Mouse (Mus musculus): ENCODE measurements around the gene Olfm3.

Olfm3 gene

DNA sequence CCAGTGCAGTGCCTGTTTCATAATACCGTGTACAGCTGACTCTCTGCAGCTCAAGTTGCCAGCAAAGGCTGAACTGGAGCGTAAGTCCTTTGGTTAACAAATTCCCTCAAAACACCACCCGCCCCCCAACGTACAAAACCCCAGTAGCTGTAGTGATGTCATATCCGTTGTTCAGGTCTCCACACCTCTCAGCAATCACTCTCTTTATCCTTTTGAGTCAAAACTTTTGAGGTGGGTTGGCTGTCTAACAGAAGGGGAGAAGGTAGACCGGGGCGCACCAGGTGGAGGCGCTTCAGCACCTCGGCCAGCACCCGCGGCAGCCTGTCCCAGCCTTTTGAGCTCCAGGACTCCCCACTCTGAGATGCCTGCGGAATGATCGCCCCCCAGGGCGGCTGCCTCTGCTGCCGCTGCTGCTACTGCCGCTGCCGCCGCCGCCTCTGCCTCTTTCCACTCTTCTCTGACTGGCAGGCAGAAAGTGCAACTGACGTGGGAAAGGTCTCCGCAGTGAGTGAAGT lies at the start of gene Olfm3:
Gene Olfm3 (plus strand): TSS at position 155 of the 515 bp plus-strand sequence.
- Histone ChIP-seq H3K27me3 (ENCODE audit: control insufficient read depth, insufficient read depth, low read length, poor library complexity, severe bottlenecking) (no peaks in the 10 kb centered on the region), H3K36me3 (ENCODE audit: control insufficient read depth, insufficient read depth, low read length, poor library complexity, severe bottlenecking) (no peaks in the 10 kb centered on the region)
- DNase-seq (ENCODE audit: low read depth, low spot score), result no peak

DNA sequence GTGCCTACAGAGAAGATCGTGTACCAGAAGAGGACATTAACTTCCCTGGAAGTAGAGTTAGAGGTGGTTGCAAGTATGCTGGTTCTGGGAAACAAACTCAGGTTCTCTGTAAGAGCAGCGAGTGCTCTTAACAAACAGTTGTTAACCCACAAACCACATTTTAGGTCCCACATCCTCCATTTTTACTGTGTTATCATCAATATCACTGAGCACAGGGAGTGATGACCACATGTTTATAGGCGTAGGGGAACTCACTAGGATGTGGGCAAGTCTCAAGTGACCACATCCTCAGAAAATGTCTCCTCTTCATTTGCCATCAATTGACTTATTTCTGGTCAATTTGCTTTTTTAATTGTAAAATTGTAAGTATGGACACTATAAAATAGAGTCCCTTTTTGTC lies 14.1 kb upstream of the Olfm3 start:
- DNase-seq (ENCODE audit: low read depth, low spot score), result no peak
- Histone ChIP-seq H3K27me3 (ENCODE audit: control insufficient read depth, insufficient read depth, low read length, poor library complexity, severe bottlenecking) (no peaks in the 10 kb centered on the region), H3K36me3 (ENCODE audit: control insufficient read depth, insufficient read depth, low read length, poor library complexity, severe bottlenecking) (no peaks in the 10 kb centered on the region)

DNA sequence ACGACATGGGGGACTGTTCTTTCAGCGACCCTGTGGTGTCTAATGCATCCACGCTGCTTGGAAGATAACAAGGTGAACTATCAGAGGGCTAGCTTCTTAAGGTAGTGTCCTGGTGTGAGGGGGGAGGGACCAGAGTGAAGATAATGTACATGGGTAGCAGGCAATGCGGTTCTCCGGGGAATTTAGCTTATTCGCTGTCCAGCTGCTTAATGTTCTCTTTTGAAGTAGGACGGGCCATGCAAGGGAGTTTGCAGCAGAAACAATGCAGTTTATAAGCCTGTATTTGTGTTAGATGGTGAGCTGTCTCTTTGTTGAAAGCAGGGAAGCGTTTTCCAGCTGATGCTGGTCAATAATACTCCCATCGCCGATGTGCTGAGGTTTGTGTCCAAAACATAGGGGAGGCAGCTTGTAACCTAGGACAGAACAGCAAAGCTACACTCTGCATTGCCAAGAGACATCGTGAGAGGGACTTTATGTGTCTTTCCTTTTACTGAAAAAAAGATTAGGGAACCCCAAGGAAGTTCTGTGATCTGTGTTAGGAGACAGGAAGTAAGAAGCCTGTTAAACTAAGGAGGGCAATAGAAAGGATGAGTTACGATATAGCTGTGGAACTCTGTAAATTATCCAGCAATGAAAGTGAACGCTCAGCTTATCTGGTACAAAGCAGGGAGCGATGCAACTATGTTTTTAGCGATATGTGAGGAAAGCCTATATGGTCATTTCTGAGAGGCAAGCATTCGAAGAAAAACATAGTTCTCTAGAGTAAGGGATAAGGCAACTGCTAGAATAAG lies 950 bp downstream of the Olfm3 start:
- no peak for DNase-seq (ENCODE audit: low read depth, low spot score)
- H3K36me3 ChIP-seq (ENCODE audit: control insufficient read depth, insufficient read depth, low read length, poor library complexity, severe bottlenecking), result no peaks in the 10 kb centered on the region
- no peaks in the 10 kb centered on the region for H3K27me3 ChIP-seq (ENCODE audit: control insufficient read depth, insufficient read depth, low read length, poor library complexity, severe bottlenecking)

DNA sequence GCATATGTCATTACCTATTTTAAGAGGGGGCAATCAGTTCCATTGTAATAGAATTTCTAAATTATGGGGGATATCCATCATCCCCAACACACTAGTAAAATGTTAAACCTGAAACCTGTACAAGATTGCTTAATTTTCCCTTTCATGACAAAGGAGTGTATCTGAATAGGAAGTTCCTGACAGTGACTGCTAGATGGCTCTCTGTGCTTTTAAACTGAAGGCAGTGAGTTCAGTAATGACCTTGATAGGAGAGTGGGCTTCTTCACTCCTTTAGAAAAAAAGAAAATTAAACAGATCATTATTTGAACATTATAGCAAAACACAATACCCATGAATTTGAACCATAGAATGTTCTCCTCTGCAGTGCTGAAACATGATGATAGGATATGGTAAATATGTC lies 3.7 kb downstream of the Olfm3 start:
- Histone ChIP-seq H3K27me3 (ENCODE audit: control insufficient read depth, insufficient read depth, low read length, poor library complexity, severe bottlenecking) (no peaks in the 10 kb centered on the region), H3K36me3 (ENCODE audit: control insufficient read depth, insufficient read depth, low read length, poor library complexity, severe bottlenecking) (no peaks in the 10 kb centered on the region)
- no peak for DNase-seq (ENCODE audit: low read depth, low spot score)

DNA sequence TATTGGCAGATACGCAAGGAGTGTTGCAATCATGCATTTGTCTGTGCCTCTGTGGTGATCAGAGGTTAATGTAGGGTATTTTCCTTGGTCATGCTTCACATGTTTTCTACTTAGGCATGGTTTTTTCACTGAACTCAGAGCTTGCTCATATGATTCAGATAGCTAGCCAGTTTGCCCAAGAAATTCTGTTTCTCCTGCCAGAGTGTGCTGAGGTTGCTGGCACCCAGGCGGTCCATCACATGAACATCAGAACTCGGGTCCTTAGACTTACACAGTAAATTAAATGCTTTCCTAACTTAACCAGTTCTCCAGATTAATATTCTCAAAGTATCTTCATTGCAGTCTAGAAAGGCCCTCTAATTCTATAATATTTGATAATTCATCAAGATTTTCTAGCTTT lies 5.0 kb downstream of the Olfm3 start:
- Histone ChIP-seq H3K36me3 (ENCODE audit: control insufficient read depth, insufficient read depth, low read length, poor library complexity, severe bottlenecking) (no peaks in the 10 kb centered on the region), H3K27me3 (ENCODE audit: control insufficient read depth, insufficient read depth, low read length, poor library complexity, severe bottlenecking) (no peaks in the 10 kb centered on the region)
- DNase-seq (ENCODE audit: low read depth, low spot score), result no peak

DNA sequence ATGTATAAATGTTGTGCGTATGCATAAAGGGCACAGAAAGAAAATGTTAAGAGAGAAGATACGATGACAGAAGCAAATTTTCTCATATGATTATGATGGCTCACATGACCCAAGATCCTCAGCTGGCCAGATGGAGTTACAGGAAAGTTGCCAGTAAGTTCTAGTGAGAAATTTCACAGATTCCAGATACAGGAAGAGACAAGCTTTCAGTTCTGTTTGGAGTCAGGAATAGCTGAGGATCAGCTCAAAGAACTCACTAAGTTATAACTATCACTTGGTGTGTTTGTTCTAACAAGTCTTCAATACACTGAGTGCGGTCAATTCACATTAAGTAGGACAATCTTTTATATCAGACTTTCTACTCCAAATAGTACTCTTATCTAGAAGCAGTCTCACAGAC lies 16.2 kb downstream of the Olfm3 start:
- Histone ChIP-seq H3K36me3 (ENCODE audit: control insufficient read depth, insufficient read depth, low read length, poor library complexity, severe bottlenecking) (no peaks in the 10 kb centered on the region), H3K27me3 (ENCODE audit: control insufficient read depth, insufficient read depth, low read length, poor library complexity, severe bottlenecking) (no peaks in the 10 kb centered on the region)
- DNase-seq (ENCODE audit: low read depth, low spot score), result no peak

DNA sequence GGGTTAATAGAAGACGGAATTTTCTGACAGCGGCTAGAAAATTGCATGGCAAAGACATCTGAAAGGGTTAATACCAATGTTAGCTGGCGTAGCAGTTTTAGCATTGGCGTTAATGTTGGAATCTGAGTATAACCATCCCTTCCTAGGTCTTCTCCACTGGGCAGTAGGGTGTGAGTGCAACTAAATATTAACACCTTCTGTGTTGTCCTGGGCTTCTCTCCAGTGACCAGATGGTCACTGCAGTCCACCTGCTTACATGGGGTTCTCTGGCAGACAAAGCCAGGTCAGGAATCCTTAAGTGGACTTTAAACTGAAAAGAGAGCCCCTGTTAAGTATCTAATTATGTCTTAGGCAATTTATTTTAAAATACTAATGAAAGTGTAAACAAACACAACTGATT lies 25.7 kb downstream of the Olfm3 start:
- DNase-seq (ENCODE audit: low read depth, low spot score), result no peak
- Histone ChIP-seq H3K36me3 (ENCODE audit: control insufficient read depth, insufficient read depth, low read length, poor library complexity, severe bottlenecking) (no peaks in the 10 kb centered on the region), H3K27me3 (ENCODE audit: control insufficient read depth, insufficient read depth, low read length, poor library complexity, severe bottlenecking) (no peaks in the 10 kb centered on the region)

DNA sequence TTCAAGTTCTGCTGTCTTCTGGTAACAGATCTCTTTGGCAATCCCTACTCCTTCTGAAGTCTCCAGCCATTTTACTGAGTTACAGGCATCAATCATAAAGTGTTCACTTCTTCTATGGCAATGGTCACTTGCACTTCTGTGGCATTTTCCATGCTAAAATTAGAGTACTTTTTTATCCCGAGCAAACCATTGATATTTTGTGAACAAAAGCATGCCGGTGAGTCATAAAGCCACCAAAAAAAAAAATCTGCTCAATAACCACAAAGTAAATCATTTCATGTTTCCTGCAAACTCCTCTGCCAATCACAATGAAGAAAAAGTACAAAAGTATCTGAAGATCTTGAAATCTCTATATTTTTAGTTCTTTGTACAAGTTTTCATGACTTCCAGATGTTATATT lies 26.5 kb downstream of the Olfm3 start:
- DNase-seq (ENCODE audit: low read depth, low spot score), result no peak
- Histone ChIP-seq H3K27me3 (ENCODE audit: control insufficient read depth, insufficient read depth, low read length, poor library complexity, severe bottlenecking) (no peaks in the 10 kb centered on the region), H3K36me3 (ENCODE audit: control insufficient read depth, insufficient read depth, low read length, poor library complexity, severe bottlenecking) (no peaks in the 10 kb centered on the region)

DNA sequence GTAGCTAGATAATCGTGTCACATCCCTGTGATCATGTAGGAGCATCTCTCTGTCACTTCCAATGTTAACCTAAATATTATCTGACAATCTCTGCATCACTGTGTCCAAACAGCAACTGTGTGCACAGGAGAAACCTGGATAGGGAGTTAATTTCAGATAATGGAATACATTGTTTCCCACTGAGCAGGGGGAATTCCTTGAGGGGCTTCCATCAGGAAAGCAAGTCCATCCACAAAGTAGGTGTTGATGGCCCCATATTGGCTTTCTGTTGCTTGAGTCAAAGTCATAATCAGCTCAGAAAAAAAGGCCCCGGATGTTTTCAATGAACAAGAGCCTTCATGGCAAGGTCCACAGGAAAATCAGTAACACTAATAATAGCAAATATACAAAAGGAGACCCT lies 26.9 kb downstream of the Olfm3 start:
- Histone ChIP-seq H3K27me3 (ENCODE audit: control insufficient read depth, insufficient read depth, low read length, poor library complexity, severe bottlenecking) (no peaks in the 10 kb centered on the region), H3K36me3 (ENCODE audit: control insufficient read depth, insufficient read depth, low read length, poor library complexity, severe bottlenecking) (no peaks in the 10 kb centered on the region)
- DNase-seq (ENCODE audit: low read depth, low spot score), result no peak

DNA sequence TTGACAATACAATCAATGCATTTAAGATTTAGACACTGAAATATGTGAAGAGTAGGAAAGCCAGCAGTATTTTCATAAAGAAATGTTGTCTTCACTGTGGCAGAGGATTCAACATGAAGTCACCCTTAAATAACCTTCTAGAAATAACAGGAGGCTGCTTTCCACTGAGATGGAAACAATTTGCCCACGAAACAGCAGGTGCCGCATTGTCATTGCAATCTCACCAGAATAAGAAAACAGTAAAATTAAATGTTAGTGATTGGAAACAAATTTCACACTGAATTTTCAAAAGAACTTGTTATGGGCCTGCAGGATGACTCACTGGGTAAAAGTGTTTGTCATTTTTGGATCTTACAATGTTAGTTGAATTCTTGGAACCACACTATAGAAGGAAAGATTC lies 29.0 kb downstream of the Olfm3 start:
- DNase-seq (ENCODE audit: low read depth, low spot score), result no peak
- Histone ChIP-seq H3K27me3 (ENCODE audit: control insufficient read depth, insufficient read depth, low read length, poor library complexity, severe bottlenecking) (no peaks in the 10 kb centered on the region), H3K36me3 (ENCODE audit: control insufficient read depth, insufficient read depth, low read length, poor library complexity, severe bottlenecking) (no peaks in the 10 kb centered on the region)

DNA sequence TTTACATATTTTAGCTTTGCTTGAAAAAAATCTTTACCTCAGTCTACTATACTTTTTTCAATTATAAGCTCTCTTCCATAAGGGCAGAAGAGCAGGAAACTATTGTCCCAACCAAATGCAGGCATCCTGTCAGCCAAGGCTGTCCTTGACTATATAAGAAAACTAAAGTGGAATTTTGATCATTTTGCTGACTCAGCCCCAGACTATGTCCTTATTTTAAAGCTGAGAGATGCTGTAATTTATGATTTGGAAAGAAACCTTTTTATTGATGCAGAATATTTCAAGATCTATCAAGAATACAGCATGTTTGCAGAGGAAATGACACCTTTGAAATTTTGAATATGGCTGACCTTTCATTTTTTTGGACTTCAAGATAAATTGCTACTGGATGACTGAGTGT lies 51.0 kb downstream of the Olfm3 start:
- Histone ChIP-seq H3K27me3 (ENCODE audit: control insufficient read depth, insufficient read depth, low read length, poor library complexity, severe bottlenecking) (no peaks in the 10 kb centered on the region), H3K36me3 (ENCODE audit: control insufficient read depth, insufficient read depth, low read length, poor library complexity, severe bottlenecking) (no peaks in the 10 kb centered on the region)
- DNase-seq (ENCODE audit: low read depth, low spot score), result no peak

DNA sequence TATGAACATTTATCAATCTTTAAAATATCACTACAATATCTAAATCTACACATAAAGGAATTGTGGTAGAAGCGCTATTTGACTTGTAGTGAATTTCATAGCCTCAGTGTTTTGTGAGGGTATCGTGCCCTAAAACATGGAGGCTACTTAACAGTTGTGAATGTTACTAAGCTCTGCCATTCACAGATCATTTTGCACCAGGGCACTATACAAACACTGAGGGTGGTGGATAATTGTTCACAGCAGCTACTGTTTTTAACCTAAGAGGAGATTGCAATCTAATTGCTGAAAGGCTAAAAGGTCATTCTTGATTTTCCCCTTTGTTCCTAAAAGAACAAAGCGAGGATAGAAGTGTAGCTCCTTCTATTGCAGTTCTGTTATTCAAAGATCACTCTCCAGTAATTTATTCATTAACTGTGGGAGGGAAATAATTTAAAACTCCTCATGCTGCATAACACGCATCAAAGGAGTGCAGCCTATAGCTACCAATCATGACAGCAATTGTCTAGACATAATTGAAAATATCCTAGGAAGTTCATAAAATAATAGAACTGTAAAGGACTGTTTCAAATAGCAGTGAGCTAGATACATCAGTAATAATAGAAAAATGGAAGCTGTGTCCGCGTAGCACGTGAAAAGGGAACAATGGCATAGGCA lies 55.6 kb downstream of the Olfm3 start:
- no peaks in the 10 kb centered on the region for H3K27me3 ChIP-seq (ENCODE audit: control insufficient read depth, insufficient read depth, low read length, poor library complexity, severe bottlenecking)
- DNase-seq (ENCODE audit: low read depth, low spot score), result no peak

DNA sequence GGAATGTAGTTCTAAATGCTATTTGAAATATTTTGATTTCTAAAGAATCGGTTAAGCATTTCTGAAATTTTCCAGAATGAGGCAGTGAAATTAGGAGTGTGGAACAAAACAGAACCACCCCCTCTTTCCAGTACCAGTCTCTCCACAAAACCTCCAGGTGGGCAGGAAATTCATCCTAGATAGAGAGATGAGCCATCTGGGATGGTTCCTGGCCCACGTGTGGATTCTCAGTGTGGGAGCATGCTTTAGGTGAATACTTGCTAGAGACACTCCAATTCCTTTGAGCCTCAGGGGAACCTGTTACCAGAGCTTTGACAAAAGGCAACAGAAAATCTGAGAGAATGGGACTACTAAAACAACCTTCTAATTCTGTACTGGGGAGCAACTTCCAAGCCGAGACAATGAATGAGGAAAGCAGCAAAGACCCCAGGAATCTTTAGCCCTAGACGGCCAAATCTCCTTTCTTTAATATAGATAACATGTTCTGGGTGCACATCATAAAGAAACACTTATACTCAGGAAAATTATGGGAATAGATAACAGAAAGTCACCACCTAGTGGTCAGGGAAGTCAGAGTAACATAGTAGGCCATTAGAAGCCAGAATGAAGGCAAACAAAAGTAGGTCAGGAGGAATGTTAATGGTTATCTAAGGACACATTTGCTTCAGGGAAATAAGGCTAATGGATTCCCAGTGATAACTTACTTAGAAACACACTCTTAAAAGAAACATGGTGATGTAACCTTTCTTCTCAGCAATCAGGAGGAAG lies 58.6 kb downstream of the Olfm3 start:
- H3K27me3 ChIP-seq (ENCODE audit: control insufficient read depth, insufficient read depth, low read length, poor library complexity, severe bottlenecking), result no peaks in the 10 kb centered on the region
- no peaks in the 10 kb centered on the region for H3K36me3 ChIP-seq (ENCODE audit: control insufficient read depth, insufficient read depth, low read length, poor library complexity, severe bottlenecking)
- no peak for DNase-seq (ENCODE audit: low read depth, low spot score)

More for the DNA sequence above, 55.6 kb downstream of the Olfm3 start:
- H3K36me3 ChIP-seq (ENCODE audit: control insufficient read depth, insufficient read depth, low read length, poor library complexity, severe bottlenecking), result no peaks in the 10 kb centered on the region

DNA sequence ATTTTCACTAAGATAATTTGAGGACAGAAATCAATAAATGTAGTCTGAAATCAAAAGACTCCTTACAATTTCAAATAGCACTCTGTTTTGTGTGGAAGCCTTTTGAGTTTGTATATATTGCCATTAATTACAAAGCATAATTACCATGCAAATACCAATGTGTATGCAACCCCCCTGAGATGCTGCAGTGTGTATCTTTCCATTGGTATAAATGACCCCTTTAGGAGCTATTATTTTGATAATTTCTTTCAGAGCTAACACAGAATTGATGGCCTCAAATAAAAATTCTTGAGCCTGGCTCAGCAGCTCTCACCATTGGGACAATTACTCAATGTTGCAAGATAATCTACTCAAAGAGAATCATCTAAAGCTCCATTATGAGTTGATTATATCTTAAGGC lies 67.3 kb downstream of the Olfm3 start:
- DNase-seq (ENCODE audit: low read depth, low spot score), result no peak
- Histone ChIP-seq H3K36me3 (ENCODE audit: control insufficient read depth, insufficient read depth, low read length, poor library complexity, severe bottlenecking) (no peaks in the 10 kb centered on the region), H3K27me3 (ENCODE audit: control insufficient read depth, insufficient read depth, low read length, poor library complexity, severe bottlenecking) (no peaks in the 10 kb centered on the region)

DNA sequence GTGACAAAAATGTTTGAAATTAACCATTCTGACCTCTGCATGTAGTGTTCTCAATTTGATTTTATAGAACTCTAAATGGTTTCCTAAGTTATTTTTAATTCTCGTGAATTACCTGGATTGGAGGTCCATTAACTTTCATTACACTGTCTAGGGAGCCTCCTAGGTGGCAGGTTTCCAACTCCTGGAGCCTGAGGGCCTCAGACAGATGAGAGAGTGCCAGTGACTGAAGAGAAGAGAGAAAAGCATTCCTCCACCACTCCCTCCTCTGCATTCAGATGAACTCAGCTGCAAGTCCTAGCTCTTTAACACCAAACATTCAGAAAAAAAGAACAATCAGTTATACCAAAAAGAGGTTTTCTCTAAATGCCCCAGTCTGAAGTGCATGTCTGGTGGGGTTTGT lies 68.6 kb downstream of the Olfm3 start:
- Histone ChIP-seq H3K27me3 (ENCODE audit: control insufficient read depth, insufficient read depth, low read length, poor library complexity, severe bottlenecking) (no peaks in the 10 kb centered on the region), H3K36me3 (ENCODE audit: control insufficient read depth, insufficient read depth, low read length, poor library complexity, severe bottlenecking) (no peaks in the 10 kb centered on the region)
- DNase-seq (ENCODE audit: low read depth, low spot score), result no peak

All from splenic B cell, adult 2 months (primary cell).